Mouse (Mus musculus) bone marrow, adult 2 months (tissue): Measurements from ENCODE around the gene Stag3. TPM values are rescaled to one million over a fixed set of nuclear protein-coding genes. Genes with fewer than 3 reads are reported as not detected.

Experiments
- H3K27ac ChIP-seq: fragments of 200-500 bp; 2 replicates; pipeline ENCODE4 v1.5.1; 2012; ENCODE audit warnings: low read depth, mild to moderate bottlenecking, control low read depth, inconsistent platforms, low read length; ENCODE audit not compliant: control insufficient read depth, poor library complexity, insufficient read depth
- H3K4me1 ChIP-seq: fragments of 200-500 bp; 2 replicates; pipeline ENCODE4 v1.6.1; 2011; ENCODE audit warnings: low read length; ENCODE audit not compliant: control insufficient read depth, insufficient read depth
- H3K4me3 ChIP-seq: fragments of 200-500 bp; replicated peaks from 2 replicates; pipeline ENCODE3; 2011; ENCODE audit warnings: mild to moderate bottlenecking, low read depth, low read length, control low read depth; ENCODE audit not compliant: control insufficient read depth
- CTCF ChIP-seq: fragments of 200-500 bp; IDR thresholded peaks from 2 replicates; pipeline ENCODE4 v1.5.1; 2011; ENCODE audit warnings: low read length, control low read depth; ENCODE audit not compliant: control insufficient read depth, insufficient read depth
- POLR2A ChIP-seq: fragments of 200-500 bp; IDR thresholded peaks from 2 replicates; pipeline ENCODE4 v1.6.1; 2011; ENCODE audit warnings: low read depth, mild to moderate bottlenecking, control low read depth, low read length, borderline replicate concordance; ENCODE audit not compliant: control insufficient read depth
- WGBS: fragments of 180-500 bp; shearing (Covaris S2); methylation state at CpG from one replicate; pipeline ENCODE4 v1.1.7; 2018; 5-methylcytosine and 5-hydroxymethylcytosine counted together
- polyA plus RNA-seq: library from polyadenylated mRNA; stranded (reverse); fragments of >200 nt; gene quantifications from 2 replicates; pipeline ENCODE4 v1.2.4, GENCODE M21; 2011; ENCODE audit warnings: low replicate concordance; ENCODE audit not compliant: missing spikeins, insufficient read depth, insufficient read length

The Stag3 gene
- polyA plus RNA-seq, 1 experiment, result 12.4 TPM

DNA sequence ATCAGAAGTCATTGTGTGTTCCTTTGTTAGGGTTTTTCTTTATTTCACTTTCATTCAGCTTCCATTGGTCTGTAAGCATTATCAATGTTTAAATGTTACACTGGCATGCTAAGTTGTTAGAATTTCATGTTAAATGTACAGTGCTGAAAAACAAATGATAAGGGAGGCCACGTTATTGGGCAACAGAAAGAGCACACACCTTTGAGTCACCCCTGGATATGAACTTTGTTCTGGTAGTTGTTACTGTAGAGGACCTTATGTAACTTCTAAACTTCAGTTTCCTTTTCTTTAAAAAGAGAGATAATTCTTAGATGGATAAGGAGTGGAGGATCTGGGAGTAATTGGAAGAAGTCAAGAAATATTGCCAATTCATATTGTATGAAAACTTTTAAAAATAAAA lies 11.6 kb downstream of the Stag3 start:
- H3K4me1 ChIP-seq, result no peaks in the 10 kb centered on the region

DNA sequence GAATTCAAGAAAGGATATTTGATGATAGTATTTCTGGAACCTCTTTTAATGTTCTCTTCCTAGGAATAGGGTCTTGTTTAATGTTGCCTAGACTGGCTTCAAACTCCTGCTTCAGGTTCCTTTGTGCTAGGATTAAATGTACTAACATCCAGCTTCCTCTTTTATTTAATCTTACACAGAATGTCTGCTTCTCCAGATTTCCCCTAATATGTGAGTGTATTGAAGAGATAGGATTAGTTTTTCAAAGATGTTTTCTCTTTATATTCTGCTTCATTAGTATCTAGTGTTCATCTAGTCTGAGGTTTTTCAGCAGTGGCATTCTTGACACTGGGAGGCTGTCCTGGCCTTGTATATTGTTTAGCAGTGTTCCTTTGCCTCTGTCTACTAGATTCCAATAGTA lies 14.1 kb downstream of the Stag3 start:
- TF ChIP-seq CTCF (no peak), POLR2A (no peak)
- no peak overlapping the region for H3K4me3 ChIP-seq
- no peak overlapping the region for H3K27ac ChIP-seq
- H3K4me1 ChIP-seq, result no peaks in the 10 kb centered on the region

More for the DNA sequence above, 11.6 kb downstream of the Stag3 start:
- 67% methylated on average over 1 of the region's 1 CpGs for WGBS
- H3K4me3 ChIP-seq, result no peak overlapping the region
- H3K27ac ChIP-seq, result no peak overlapping the region
- TF ChIP-seq POLR2A (no peak), CTCF (no peak)

DNA sequence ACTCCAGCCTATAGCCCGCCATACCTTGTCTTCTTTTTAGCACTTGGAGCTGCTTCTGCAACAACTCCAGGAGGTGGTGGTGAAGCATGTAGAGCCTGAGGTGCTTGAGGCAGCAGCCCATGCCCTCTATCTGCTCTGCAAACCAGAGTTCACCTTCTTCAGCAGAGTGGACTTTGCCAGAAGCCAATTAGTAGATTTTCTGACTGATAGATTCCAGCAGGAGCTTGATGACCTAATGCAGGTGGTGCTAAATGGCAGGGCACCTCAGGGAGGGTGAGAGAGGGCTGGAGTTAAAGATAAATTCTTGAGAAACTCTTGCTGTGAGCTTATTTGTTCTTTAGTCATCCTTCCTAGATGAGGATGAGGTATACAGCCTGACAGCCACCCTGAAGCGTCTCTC lies 19.6 kb downstream of the Stag3 start:
- no peaks in the 10 kb centered on the region; the same call in 1 of the 2 replicates for H3K4me1 ChIP-seq
- H3K27ac ChIP-seq, result no peak overlapping the region
- no peak overlapping the region for H3K4me3 ChIP-seq
- WGBS, result 74% methylated on average over 2 of the region's 2 CpGs
- TF ChIP-seq CTCF, result no peak
- no peak for TF ChIP-seq POLR2A

DNA sequence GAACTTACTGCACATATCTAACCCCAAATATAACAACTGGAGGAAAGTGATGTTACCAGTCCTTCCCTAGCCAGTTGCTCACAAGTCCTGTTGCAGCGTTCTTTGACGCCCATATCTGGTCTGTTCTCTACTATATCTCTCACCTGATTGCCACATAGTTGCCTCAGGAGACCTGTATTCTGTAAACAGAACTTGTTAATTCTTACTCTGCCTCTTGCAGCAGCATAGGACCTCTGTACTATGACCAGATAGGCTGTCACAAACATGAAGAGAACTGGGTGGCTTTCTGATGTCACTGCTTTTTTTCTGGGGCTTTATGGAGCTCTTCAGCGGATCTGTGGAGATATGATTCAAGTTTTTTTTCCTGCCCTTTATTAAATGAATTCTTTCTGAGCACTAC lies 32.8 kb downstream of the Stag3 start:
- 80% methylated on average over 3 of the region's 3 CpGs for WGBS
- H3K4me1 ChIP-seq, result no peaks in the 10 kb centered on the region

DNA sequence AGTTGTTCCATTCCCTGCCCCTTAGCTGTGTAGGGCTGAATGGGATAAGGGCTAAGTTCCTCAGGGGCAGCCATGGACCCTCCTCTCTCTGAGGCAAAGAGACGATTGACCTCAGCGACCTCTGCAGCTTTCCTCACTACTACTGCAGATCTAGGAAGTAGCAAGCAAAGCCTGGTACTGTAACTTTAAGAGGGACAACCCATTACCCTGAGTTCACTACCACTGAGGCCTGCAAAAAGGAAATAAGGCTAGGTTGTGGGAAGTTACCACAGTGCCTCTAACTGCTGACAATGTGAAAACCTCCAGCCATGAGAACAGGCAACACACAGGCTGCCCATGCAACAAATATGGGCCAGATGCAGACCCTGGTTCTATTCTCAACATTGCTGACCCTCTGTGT lies 61.6 kb downstream of the Stag3 start, which contains the start of gene Pvrig:
Gene Pvrig, plus strand, starts transcription at position 301 of the 400 bp plus-strand sequence.
- 72% methylated on average over 2 of the region's 2 CpGs for WGBS
- no peak for TF ChIP-seq POLR2A
- no peak for TF ChIP-seq CTCF
- H3K4me3 ChIP-seq, result peak within 1 kb of the TSS; percentile 3
- no peaks in the 10 kb centered on the region; the same call in 1 of the 2 replicates for H3K4me1 ChIP-seq
- H3K27ac ChIP-seq, result no peak within 1 kb of the TSS

More for the DNA sequence above, 32.8 kb downstream of the Stag3 start:
- Histone ChIP-seq H3K27ac (no peak overlapping the region), H3K4me3 (no peak overlapping the region)
- TF ChIP-seq CTCF (no peak), POLR2A (no peak)

DNA sequence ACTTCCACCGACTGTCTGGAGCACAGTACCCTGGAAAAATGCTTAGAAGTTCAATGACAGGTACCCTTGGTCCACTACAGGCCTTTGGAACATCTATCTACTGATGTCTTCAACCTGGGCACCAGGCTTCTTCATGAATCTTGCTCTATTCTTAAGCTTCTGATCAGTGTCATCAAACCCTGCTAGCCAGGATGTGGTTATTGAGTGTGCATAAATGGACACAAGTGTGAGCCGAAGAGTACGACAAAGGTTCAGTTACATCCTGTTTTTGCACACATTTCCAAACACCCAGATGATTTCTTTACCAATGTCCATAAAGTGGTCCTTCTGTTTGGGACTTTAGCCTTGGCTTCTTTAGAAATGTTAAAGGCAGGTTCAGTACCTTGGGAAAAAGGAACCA lies 63.2 kb downstream of the Stag3 start:
- TF ChIP-seq CTCF (no peak), POLR2A (no peak)
- Histone ChIP-seq H3K27ac (no peak overlapping the region), H3K4me3 (no peak overlapping the region), H3K4me1 (no peaks in the 10 kb centered on the region; the same call in 1 of the 2 replicates)
- WGBS, result 56% methylated on average over 3 of the region's 3 CpGs

Other genes with a start within 250 kb of the Stag3 start
- not detected in 2 replicates for gene Smok3c, start 227.0 kb upstream of the Stag3 start, polyA plus RNA-seq
- 6.0 and 9.0 TPM in 2 replicates for gene Zkscan1, start 195.2 kb upstream of the Stag3 start, polyA plus RNA-seq
- 4.3 and 6.5 TPM in 2 replicates for gene Zscan21, start 163.3 kb upstream of the Stag3 start, polyA plus RNA-seq
- 2.2 and 2.7 TPM in 2 replicates for gene Zfp113, start 124.5 kb upstream of the Stag3 start, polyA plus RNA-seq
- gene Cops6, start 119.2 kb upstream of the Stag3 start, polyA plus RNA-seq, result 36.0 and 72.4 TPM in 2 replicates
- 24.8 and 37.2 TPM in 2 replicates for gene Ap4m1, start 108.2 kb upstream of the Stag3 start, polyA plus RNA-seq
- 198 and 236 TPM in 2 replicates for gene Mcm7, start 107.8 kb upstream of the Stag3 start, polyA plus RNA-seq
- 13.2 and 31.0 TPM in 2 replicates for gene Taf6, start 92.8 kb upstream of the Stag3 start, polyA plus RNA-seq
- gene Cnpy4, start 92.8 kb upstream of the Stag3 start, polyA plus RNA-seq, result 14.1 and 19.6 TPM in 2 replicates
- gene Mblac1, start 85.9 kb upstream of the Stag3 start, polyA plus RNA-seq, result 0.99 and 2.3 TPM in 2 replicates
- 0.74 TPM in 1 of 2 replicates, not detected in the other for gene Nxpe5, start 54.3 kb upstream of the Stag3 start, polyA plus RNA-seq
- 69.8 and 167 TPM in 2 replicates for gene Lamtor4, start 24.8 kb upstream of the Stag3 start, polyA plus RNA-seq
- 54.9 and 151 TPM in 2 replicates for gene BC037034, start 16.2 kb upstream of the Stag3 start, polyA plus RNA-seq
- gene Gal3st4, start 7.4 kb upstream of the Stag3 start, polyA plus RNA-seq, result not detected in 2 replicates
- gene Gm43720, start 282 bp upstream of the Stag3 start, polyA plus RNA-seq, result 0.25 TPM in 1 of 2 replicates, not detected in the other
- 4.0 and 8.4 TPM in 2 replicates for gene Gpc2, start 235 bp upstream of the Stag3 start, polyA plus RNA-seq
- not detected in 2 replicates for gene Pvrig, start 61.7 kb downstream of the Stag3 start, polyA plus RNA-seq
- 2.2 and 8.5 TPM in 2 replicates for gene Zfp157, start 161.2 kb downstream of the Stag3 start, polyA plus RNA-seq